Mouse (Mus musculus) left cerebral cortex, postnatal 10 days (tissue): ENCODE measurements around the gene Utp11. TPM values are rescaled to one million over a fixed set of nuclear protein-coding genes. Genes with fewer than 3 reads are reported as not detected.
"Not testable (repeated sequence)": the region's sequence is repeated elsewhere in the genome, so short reads cannot be mapped to it uniquely, and the experiment has no call there.

ENCODE experiments used
- DNase-seq, 2 experiments: peaks; one replicate each; pipeline ENCODE4 v3.0.0; 2021 to 2022; ENCODE audit warnings: low spot score in 2 of 2, mixed read lengths in 1 of 2; ENCODE audit errors: extremely low spot score in 1 of 2
- intact Hi-C: fragments of 180-260 bp; cut with DNase I; formaldehyde crosslinking; loops from one replicate; pipeline ENCODE4 v1.15.1; 2025
- total RNA-seq, 2 experiments: library from RNA; stranded (reverse); gene quantifications; 2 replicates each; pipeline ENCODE4 v1.2.3; 2021

Utp11 gene
- total RNA-seq, 2 experiments from 2014 or later = 15.2 to 15.8 TPM

DNA sequence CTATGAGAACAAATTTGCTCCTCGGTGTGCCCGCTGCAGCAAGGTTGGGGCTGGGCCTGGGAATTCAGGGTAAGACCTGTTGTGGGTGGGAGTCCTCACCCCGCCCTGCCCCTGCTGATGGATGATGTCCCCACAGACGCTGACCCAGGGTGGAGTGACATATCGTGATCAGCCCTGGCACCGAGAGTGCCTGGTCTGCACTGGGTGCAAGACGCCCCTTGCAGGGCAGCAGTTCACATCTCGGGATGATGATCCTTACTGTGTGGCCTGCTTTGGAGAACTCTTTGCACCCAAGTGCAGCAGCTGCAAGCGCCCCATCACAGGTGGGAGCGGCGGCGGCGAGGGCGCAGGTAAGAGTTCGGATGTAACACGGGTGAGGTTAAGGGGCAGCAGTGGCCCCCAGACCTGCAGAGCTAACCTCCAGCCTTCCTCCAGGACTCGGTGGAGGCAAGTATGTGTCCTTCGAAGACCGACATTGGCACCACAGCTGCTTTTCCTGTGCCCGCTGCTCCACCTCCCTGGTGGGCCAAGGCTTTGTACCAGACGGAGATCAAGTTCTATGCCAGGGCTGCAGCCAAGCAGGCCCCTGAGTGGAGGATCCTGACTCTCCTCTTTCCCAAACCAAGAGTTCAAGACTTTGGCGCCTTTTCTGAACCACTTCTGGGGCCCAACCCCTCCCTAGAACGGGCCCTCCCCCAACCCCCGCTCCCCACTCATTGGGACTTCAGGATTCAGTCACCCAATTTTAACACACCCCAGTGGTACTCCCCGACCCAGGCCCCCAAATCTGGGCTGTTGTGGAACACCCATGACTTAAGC is 14.2 kb upstream of the Utp11 start:
- intact Hi-C loops = not testable (repeated sequence)
- DNase-seq = peak in 1 of 2 experiments; percentile 33

GRCm38 (mm10) chr4:124705661-124706269 is 12.4 kb upstream of the Utp11 start:
- intact Hi-C loops = no loop called here
- DNase-seq = no peak

GRCm38 (mm10) chr4:124704797-124705474 is 11.5 kb upstream of the Utp11 start:
- intact Hi-C loops = no loop called here
- DNase-seq = peak in 1 of 2 experiments; percentile 74

GRCm38 (mm10) chr4:124703881-124704796 is 10.7 kb upstream of the Utp11 start:
- intact Hi-C loops = no loop called here
- peak in 1 of 2 experiments; percentile 59 for DNase-seq

DNA sequence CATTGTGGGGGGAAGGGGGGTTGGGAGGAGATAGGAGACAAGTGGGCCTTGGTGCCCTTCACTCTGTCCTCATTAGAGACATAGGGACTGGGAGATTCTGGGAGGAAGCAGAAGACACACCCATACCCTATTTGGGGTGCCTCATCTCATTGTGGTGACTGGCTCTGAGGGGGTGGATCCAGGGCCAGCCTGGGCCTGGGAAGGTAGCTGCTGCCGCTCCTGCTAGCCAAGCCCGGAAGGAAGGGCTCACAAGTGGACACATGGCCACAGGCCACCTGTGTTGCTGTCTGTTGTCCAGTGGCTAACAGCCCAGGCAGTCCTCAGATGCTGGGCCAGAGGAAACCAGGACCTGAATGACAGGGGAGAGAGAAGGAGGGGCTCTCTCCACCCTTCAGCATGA is 10.0 kb upstream of the Utp11 start:
- intact Hi-C loops = no loop called here
- peak in 1 of 2 experiments; percentile 72 for DNase-seq

GRCm38 (mm10) chr4:124701916-124702315 is 8.5 kb upstream of the Utp11 start:
- intact Hi-C loops = no loop called here
- no peak for DNase-seq

- intact Hi-C loops = no loop called here
- peak in 1 of 2 experiments; percentile 71 for DNase-seq
Observed at GRCm38 (mm10) chr4:124701052-124701845, 7.8 kb upstream of the Utp11 start.

- peak in 1 of 2 experiments; percentile 84 for DNase-seq
- intact Hi-C loops = no loop called here
Observed at GRCm38 (mm10) chr4:124700248-124700971, 7.0 kb upstream of the Utp11 start, which contains the start of gene Fhl3. Gene Fhl3, plus strand, starts transcription at chr4:124700701.

- intact Hi-C loops = no loop called here
- no peak for DNase-seq
Observed at GRCm38 (mm10) chr4:124699791-124700190, 6.4 kb upstream of the Utp11 start.

DNA sequence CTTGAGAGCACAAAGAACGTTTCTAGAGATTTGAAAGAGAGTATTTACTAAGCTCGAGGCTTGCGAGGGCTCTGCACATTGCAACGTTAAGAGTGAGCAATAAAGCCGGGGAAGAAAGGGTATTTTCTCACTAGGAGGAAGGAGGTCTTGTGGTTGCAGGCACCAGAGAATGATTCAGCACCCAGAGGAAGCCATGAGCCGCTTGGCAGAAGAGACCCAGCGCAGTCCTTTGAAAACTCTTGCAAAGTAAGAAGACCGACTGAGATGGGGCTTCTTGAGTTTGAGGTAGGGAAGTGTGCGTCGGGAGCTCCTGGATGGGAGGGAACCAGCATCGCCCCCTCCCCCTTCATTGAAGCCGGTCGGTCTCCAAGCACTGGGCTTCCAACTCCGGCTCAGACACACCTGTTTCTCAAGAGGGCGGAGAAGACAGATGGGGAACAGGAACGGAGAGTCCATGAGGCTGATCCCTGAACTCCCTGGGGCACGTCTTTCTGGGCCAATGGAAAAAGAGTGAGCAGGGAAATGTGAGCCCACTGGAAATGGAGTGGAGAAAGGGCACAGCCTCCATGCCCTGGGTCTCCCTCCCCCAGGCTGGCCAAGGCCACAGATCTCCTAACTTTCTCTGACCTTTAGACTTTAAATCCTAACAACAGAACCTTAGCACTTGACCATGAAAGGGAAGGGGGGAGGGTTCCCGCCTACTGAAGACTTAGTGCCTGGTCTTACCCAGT is 2.6 kb upstream of the Utp11 start:
- intact Hi-C loops = no loop called here
- DNase-seq = no peak

DNA sequence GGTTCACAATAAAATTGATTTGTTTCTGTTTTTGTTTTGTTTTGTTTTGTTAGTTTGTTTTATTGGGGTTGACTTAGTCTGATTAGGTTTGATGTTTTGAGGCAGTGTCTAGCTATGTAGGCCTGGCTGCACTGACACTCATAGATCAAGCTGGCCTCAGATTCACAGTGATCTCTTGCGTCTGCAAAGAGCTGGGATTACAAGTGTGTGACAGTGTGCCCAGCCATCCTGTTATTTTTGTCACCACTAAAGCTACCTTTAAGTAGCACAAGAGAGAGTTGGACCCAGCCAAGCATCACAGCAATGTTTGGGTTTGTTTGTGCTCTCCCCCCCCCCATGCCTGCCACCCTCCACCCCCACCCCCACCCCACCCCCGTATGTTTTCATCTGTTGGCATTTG is 1.2 kb upstream of the Utp11 start:
- DNase-seq = no peak
- intact Hi-C loops = no loop called here

DNA sequence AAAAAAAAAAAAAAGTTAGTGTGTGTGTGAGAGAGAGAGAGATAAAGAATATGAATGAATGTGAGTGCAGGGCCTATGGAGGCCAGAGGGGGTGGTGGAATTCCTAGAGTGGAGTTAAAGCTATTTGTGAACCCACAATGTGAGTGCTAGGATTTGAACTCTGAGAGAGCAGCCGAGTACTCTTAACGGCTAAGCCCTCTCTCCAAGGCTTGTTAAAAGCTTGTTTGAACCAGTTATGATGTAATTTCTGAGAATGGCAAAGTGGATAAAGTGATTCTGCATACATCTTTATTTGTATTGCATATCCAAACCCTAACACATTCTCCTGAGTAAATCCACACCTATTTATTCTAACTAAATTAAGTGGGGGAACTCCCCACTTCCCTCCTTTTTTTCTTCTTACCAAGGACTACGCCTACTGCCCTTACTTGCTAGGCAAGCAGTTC is 961 bp downstream of the Utp11 start:
- DNase-seq = no peak
- intact Hi-C loops = no loop called here

DNA sequence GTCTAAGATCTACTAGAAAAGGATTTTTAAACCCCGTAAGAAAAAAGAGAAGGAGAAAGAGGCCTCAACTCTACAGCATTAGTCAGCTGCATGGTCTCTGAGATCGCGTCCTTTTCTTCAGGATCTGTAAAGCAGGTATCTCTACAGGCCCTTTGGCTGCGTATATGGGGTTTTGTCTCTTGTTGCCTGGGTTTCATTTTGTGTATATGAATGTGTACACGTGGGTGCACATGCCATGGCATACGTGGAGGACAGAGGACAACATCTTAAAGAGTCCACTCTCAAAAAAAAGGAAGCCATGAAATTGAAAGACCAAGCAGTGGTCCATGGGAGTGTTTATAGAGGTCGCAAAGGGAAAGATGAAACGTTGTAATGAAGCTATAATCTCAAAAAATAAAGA is 1.9 kb downstream of the Utp11 start:
- no peak for DNase-seq
- intact Hi-C loops = no loop called here

- DNase-seq = no peak
- intact Hi-C loops = no loop called here
Observed at GRCm38 (mm10) chr4:124685897-124686402, 7.5 kb downstream of the Utp11 start.

DNA sequence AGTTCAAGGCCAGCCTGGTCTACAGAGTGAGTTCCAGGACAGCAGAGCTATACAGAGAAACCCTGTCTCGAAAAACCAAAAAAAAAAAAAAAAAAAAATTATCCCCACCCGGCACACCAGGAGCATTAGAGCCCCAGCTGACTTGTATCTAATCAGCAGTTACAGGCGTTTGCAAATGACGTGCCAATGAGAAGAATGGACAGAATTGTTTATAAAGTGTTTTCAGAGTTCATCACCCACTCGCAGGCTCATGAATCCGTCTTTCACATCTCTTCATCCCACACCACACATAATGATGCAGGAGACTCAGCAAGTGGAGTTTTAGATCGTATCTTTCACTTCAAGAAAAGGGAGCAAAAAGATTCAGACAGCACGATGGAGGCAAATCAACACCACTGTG is 7.9 kb downstream of the Utp11 start:
- intact Hi-C loops = no loop called here
- DNase-seq = no peak

DNA sequence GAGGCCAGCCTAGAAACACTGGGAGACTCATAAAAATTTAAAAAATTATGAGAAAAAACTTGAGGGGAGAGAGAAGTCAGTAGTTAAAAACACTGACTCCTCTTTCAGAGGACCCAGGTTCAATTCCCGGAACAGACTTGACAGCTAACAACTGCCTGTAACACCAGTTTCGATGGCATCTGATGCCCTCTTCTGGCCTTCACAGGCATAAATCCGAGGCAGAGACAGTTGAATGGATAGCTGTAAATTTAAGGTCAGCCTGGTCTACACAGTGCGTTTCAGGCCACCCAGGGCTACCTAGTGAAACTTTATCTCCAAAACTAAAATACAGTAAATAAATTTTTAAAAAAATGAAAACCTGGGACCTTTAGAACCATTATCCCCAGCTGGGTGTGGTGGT is 8.4 kb downstream of the Utp11 start:
- intact Hi-C loops = no loop called here
- no peak for DNase-seq

DNA sequence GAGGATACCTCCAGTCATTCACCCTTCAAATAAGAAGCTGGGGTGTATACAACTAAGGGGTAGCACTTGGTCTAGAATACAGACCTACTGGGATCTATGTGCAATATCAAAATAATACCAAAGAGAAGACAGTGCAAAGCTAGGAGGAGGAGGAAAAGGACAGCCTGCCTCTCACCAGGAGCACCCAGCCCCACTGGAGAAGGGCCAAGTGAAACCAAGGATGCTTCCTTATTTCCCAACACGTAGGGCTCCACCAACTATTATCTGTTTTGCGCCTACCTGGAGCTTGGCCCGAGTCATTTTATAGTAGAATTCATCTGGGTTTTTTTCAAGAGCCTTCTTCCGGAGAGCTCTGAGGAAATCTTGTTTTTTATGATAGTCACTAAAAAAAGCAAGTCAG is 9.9 kb downstream of the Utp11 start:
- DNase-seq = no peak
- intact Hi-C loops = no loop called here
